8 mouse cellular contexts compared by ENCODE assay signal in the genomic region with DNA sequence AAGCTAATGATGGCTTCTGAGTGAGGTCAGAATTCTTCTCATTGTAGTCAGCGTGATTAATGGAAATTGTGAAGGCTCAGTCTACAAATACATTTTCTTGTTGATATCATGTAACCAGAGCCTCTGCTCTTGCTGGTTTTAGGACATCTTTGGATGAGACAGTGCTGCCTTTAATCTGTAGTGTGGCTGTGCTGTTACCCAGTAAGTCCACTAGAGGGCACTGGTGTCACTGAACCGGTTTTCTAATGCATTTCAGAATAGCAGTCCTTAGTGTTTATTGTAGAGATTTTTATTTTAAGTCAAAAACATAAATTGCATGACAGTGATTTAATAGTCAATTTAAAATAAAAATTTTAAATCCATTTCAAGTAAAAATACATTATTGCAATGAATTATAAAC. TPM values are rescaled to one million over a fixed set of nuclear protein-coding genes. Genes with fewer than 3 reads are reported as not detected.
A peak's percentile ranks its signal among the peaks of the same experiment; 100 is the strongest.
DNase-seq lines count a peak whose midpoint lies in the region; ATAC-seq and TF ChIP-seq lines count a peak whose summit lies in the region.

No protein-coding gene starts in this region.

- H3K4me3 ChIP-seq in liver, embryonic 12.5 days = no peak overlapping the region
- H3K4me3 ChIP-seq in forebrain, embryonic 10.5 days = no peak overlapping the region
- no peak overlapping the region for H3K4me3 ChIP-seq in hindbrain, embryonic 15.5 days
- no peak overlapping the region for H3K4me3 ChIP-seq in midbrain, embryonic 10.5 days
- no peak overlapping the region for H3K4me3 ChIP-seq in spleen, adult 2 months (ENCODE audit: extremely low read depth, insufficient read depth, insufficient read length)

- 0 out of 2 replicates have a peak, but pooled peaks cover 3% of the 10 kb centered on the region for H3K4me1 ChIP-seq in liver, embryonic 12.5 days
- H3K4me1 ChIP-seq in forebrain, embryonic 10.5 days = no peaks in the 10 kb centered on the region
- no peaks in the 10 kb centered on the region for H3K4me1 ChIP-seq in hindbrain, embryonic 15.5 days (replicated peaks)
- no peaks in the 10 kb centered on the region for H3K4me1 ChIP-seq in midbrain, embryonic 10.5 days
- H3K4me1 ChIP-seq in spleen, adult 2 months (ENCODE audit: control insufficient read depth, insufficient read depth, insufficient read length) = no peaks in the 10 kb centered on the region

- WGBS in liver, embryonic 12.5 days (ENCODE audit: insufficient replicate concordance) = 4% methylated on average over 2 of the region's 2 CpGs
- WGBS in forebrain, embryonic 10.5 days = 4% methylated on average over 2 of the region's 2 CpGs
- 2% methylated on average over 2 of the region's 2 CpGs for WGBS in hindbrain, embryonic 15.5 days
- WGBS in midbrain, embryonic 10.5 days = 3% methylated on average over 2 of the region's 2 CpGs
- 13% methylated on average over 2 of the region's 2 CpGs for WGBS in spleen, adult 2 months

- no peak overlapping the region for H3K27ac ChIP-seq in liver, embryonic 12.5 days
- no peak overlapping the region for H3K27ac ChIP-seq in forebrain, embryonic 10.5 days
- no peak overlapping the region for H3K27ac ChIP-seq in hindbrain, embryonic 15.5 days (replicated peaks)
- H3K27ac ChIP-seq in midbrain, embryonic 10.5 days (replicated peaks) = no peak overlapping the region
- no peak overlapping the region for H3K27ac ChIP-seq in spleen, adult 2 months (ENCODE audit: insufficient read depth, low read length)

- H3K27me3 ChIP-seq in liver, embryonic 12.5 days (replicated peaks) = no peaks in the 10 kb centered on the region
- H3K27me3 ChIP-seq in forebrain, embryonic 10.5 days (ENCODE audit: poor library complexity, severe bottlenecking) = no peaks in the 10 kb centered on the region
- no peaks in the 10 kb centered on the region for H3K27me3 ChIP-seq in hindbrain, embryonic 15.5 days
- no peaks in the 10 kb centered on the region for H3K27me3 ChIP-seq in midbrain, embryonic 10.5 days (ENCODE audit: low read depth, poor library complexity, severe bottlenecking)
- H3K27me3 ChIP-seq in spleen, adult 2 months (ENCODE audit: control insufficient read depth, insufficient read depth, low read length) = no peaks in the 10 kb centered on the region

- H3K9ac ChIP-seq in liver, embryonic 12.5 days = no peak overlapping the region
- no peak overlapping the region for H3K9ac ChIP-seq in hindbrain, embryonic 15.5 days

- TF ChIP-seq CTCF in spleen, adult 2 months (IDR thresholded peaks at IDR 0.05; ENCODE audit: extremely low read depth, insufficient read depth, insufficient read length, insufficient replicate concordance) = peak; percentile 55; the same call in 1 of the 2 replicates

- TF ChIP-seq POLR2A in spleen, adult 2 months (IDR thresholded peaks at IDR 0.05; ENCODE audit: low read depth, low read length) = no peak

- no peaks in the 10 kb centered on the region for H3K9me3 ChIP-seq in liver, embryonic 12.5 days (replicated peaks)
- H3K9me3 ChIP-seq in forebrain, embryonic 10.5 days = no peaks in the 10 kb centered on the region
- no peaks in the 10 kb centered on the region for H3K9me3 ChIP-seq in hindbrain, embryonic 15.5 days
- H3K9me3 ChIP-seq in midbrain, embryonic 10.5 days (replicated peaks) = no peaks in the 10 kb centered on the region

- H3K4me2 ChIP-seq in liver, embryonic 12.5 days = no peak overlapping the region
- H3K4me2 ChIP-seq in hindbrain, embryonic 15.5 days = no peak overlapping the region

- H3K36me3 ChIP-seq in liver, embryonic 12.5 days = peaks cover 22% of the 10 kb centered on the region
- peaks cover 40% of the 10 kb centered on the region for H3K36me3 ChIP-seq in forebrain, embryonic 10.5 days (replicated peaks)
- peaks cover 27% of the 10 kb centered on the region; the same call in 1 of the 2 replicates for H3K36me3 ChIP-seq in hindbrain, embryonic 15.5 days
- H3K36me3 ChIP-seq in midbrain, embryonic 10.5 days = peaks cover 44% of the 10 kb centered on the region
- peaks cover 6% of the 10 kb centered on the region for H3K36me3 ChIP-seq in spleen, adult 2 months (ENCODE audit: control insufficient read depth, insufficient read depth, low read length)

- DNase-seq in liver = peak; percentile 64
- DNase-seq in c-Kit-positive CD71-negative TER-119-negative erythroid progenitor cells, embryonic 14.5 days (ENCODE audit: low read depth) = peak; percentile 48
- peak; percentile 45 for DNase-seq in forebrain, embryonic 10.5 days (ENCODE audit: extremely low spot score, low spot score)
- DNase-seq in left cerebral cortex, adult 11 months (ENCODE audit: low spot score) = peak; percentile 46
- peak; percentile 63 for DNase-seq in midbrain, embryonic 10.5 days (ENCODE audit: low spot score)
- peak; percentile 41 to 50 for DNase-seq in spleen, adult 2 months (ENCODE audit: low read depth in 1 of 2, low spot score in 2 of 2)

- ATAC-seq in liver, embryonic 12.5 days = no peak
- peak; percentile 76; the same call in 1 of the 2 replicates for ATAC-seq in hindbrain, embryonic 15.5 days (ENCODE audit: low FRiP score, low read depth)

RNA-seq across cellular contexts. Expression of gene Glmn, which starts 13.5 kb away (rescaled TPM):
- polyA plus RNA-seq in liver, embryonic 12.5 days (2016; fragmentation: Nextera tagmentation; extraction: Ambion mirVana) = 10.3 and 12.2 TPM in 2 replicates
- polyA plus RNA-seq in forebrain, embryonic 10.5 days (2016; fragmentation: Nextera tagmentation; extraction: Ambion mirVana) = 33.3 and 35.7 TPM in 2 replicates
- 30.2 and 32.9 TPM in 2 replicates for polyA plus RNA-seq in hindbrain, embryonic 15.5 days (2015; fragmentation: Nextera tagmentation; extraction: Ambion mirVana)
- 29.8 and 31.1 TPM in 2 replicates for polyA plus RNA-seq in midbrain, embryonic 10.5 days (2016; fragmentation: Nextera tagmentation; extraction: Ambion mirVana)
- polyA plus RNA-seq in spleen, adult 2 months (2012; rRNA removed) = 0.16 and 0.25 TPM in 2 replicates

RNA-seq across cellular contexts. Expression of gene Rpap2, which starts 14.1 kb away (rescaled TPM):
- polyA plus RNA-seq in liver, embryonic 12.5 days (2016; fragmentation: Nextera tagmentation; extraction: Ambion mirVana) = 9.1 and 10.6 TPM in 2 replicates
- polyA plus RNA-seq in forebrain, embryonic 10.5 days (2016; fragmentation: Nextera tagmentation; extraction: Ambion mirVana) = 19.0 and 19.1 TPM in 2 replicates
- 21.9 and 22.9 TPM in 2 replicates for polyA plus RNA-seq in hindbrain, embryonic 15.5 days (2015; fragmentation: Nextera tagmentation; extraction: Ambion mirVana)
- 15.9 and 18.9 TPM in 2 replicates for polyA plus RNA-seq in midbrain, embryonic 10.5 days (2016; fragmentation: Nextera tagmentation; extraction: Ambion mirVana)
- polyA plus RNA-seq in spleen, adult 2 months (2012; rRNA removed) = 1.5 and 2.8 TPM in 2 replicates
